ENCODE assay signal across 7 mouse cellular contexts in the genomic region with DNA sequence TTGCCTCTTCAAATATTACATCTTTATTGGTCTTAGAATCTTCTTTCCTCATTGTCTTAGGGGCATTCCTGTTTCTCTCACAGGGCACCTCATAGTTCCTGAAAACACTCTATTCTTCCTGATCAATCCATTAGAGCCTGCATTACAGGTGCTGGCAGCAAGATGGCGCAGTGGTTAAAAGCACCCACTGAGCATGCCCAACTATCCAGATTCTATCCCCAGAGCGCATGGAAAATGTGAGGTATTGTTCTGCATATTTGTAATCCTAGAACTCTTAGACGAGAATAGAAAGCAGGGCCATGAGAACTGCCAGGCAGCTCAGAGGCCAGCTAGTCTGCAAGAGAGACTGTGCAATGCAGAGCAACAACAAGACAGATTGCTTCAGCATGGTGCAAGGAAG.
DNase-seq lines count a peak whose midpoint lies in the region; ATAC-seq and TF ChIP-seq lines count a peak whose summit lies in the region.

No protein-coding gene starts in this region.

- no peak for DNase-seq in hindbrain, postnatal 0 days (ENCODE audit: low spot score)
- DNase-seq in lung, embryonic 14.5 days, result peak; percentile 9
- DNase-seq in lung, postnatal 4 days, result no peak
- no peak for DNase-seq in ES-E14 (ENCODE audit: low read depth, low spot score)
- peak; percentile 11 for DNase-seq in embryonic facial prominence, embryonic 10.5 days (ENCODE audit: low spot score)
- DNase-seq in Muller cell, postnatal 12 days (ENCODE audit: inconsistent ontology term), result no peak

- H3K36me3 ChIP-seq in hindbrain, postnatal 0 days (ENCODE audit: insufficient read depth, low read length), result no peaks in the 10 kb centered on the region
- H3K36me3 ChIP-seq in hindbrain, embryonic 13.5 days, result no peaks in the 10 kb centered on the region
- no peaks in the 10 kb centered on the region for H3K36me3 ChIP-seq in lung, embryonic 14.5 days (ENCODE audit: insufficient read depth)
- no peaks in the 10 kb centered on the region for H3K36me3 ChIP-seq in ES-E14 (ENCODE audit: control insufficient read depth, insufficient read depth, low read length, poor library complexity, severe bottlenecking)
- no peaks in the 10 kb centered on the region for H3K36me3 ChIP-seq in embryonic facial prominence, embryonic 10.5 days (replicated peaks)

- no peaks in the 10 kb centered on the region for H3K9me3 ChIP-seq in hindbrain, postnatal 0 days (ENCODE audit: low read length)
- H3K9me3 ChIP-seq in hindbrain, embryonic 13.5 days, result no peaks in the 10 kb centered on the region
- no peaks in the 10 kb centered on the region for H3K9me3 ChIP-seq in lung, embryonic 14.5 days (ENCODE audit: low read depth, low read length)
- no peaks in the 10 kb centered on the region for H3K9me3 ChIP-seq in ES-E14 (ENCODE audit: control insufficient read depth, insufficient read depth, low read depth, low read length)
- H3K9me3 ChIP-seq in embryonic facial prominence, embryonic 10.5 days, result no peaks in the 10 kb centered on the region

- in situ Hi-C loops in ES-E14 (cut with MboI; ENCODE audit: low sequenced_read_pairs in 2 of 2, unreplicated experiment in 2 of 2), result no loop called here

- no peak overlapping the region for H3K9ac ChIP-seq in hindbrain, postnatal 0 days (replicated peaks; ENCODE audit: low read length)
- no peak overlapping the region for H3K9ac ChIP-seq in hindbrain, embryonic 13.5 days
- H3K9ac ChIP-seq in lung, embryonic 14.5 days, result no peak overlapping the region
- H3K9ac ChIP-seq in ES-E14 (ENCODE audit: insufficient read depth, low read depth, low read length, poor library complexity, severe bottlenecking), result no peak overlapping the region

- no peaks in the 10 kb centered on the region for H3K27me3 ChIP-seq in hindbrain, postnatal 0 days (ENCODE audit: insufficient read depth, low read length)
- H3K27me3 ChIP-seq in hindbrain, embryonic 13.5 days, result no peaks in the 10 kb centered on the region
- no peaks in the 10 kb centered on the region for H3K27me3 ChIP-seq in lung, embryonic 14.5 days (ENCODE audit: insufficient read depth, low read length)
- no peaks in the 10 kb centered on the region for H3K27me3 ChIP-seq in embryonic facial prominence, embryonic 10.5 days (replicated peaks; ENCODE audit: low read depth, poor library complexity, severe bottlenecking)

- no peak overlapping the region for H3K27ac ChIP-seq in hindbrain, postnatal 0 days
- H3K27ac ChIP-seq in hindbrain, embryonic 13.5 days, result no peak overlapping the region
- H3K27ac ChIP-seq in lung, embryonic 14.5 days (ENCODE audit: low read depth), result no peak overlapping the region
- H3K27ac ChIP-seq in ES-E14 (ENCODE audit: insufficient read depth, low read depth, low read length, poor library complexity, severe bottlenecking), result no peak overlapping the region
- H3K27ac ChIP-seq in embryonic facial prominence, embryonic 10.5 days (replicated peaks), result no peak overlapping the region

- ATAC-seq in hindbrain, postnatal 0 days, result no peak
- ATAC-seq in hindbrain, embryonic 13.5 days (ENCODE audit: low FRiP score), result no peak
- no peak for ATAC-seq in lung, embryonic 14.5 days (ENCODE audit: insufficient read depth)

- no peak overlapping the region for H3K4me2 ChIP-seq in hindbrain, postnatal 0 days (ENCODE audit: low read depth, low read length)
- H3K4me2 ChIP-seq in hindbrain, embryonic 13.5 days, result no peak overlapping the region
- H3K4me2 ChIP-seq in lung, embryonic 14.5 days, result no peak overlapping the region

- WGBS in hindbrain, postnatal 0 days, result 75% methylated on average over 3 of the region's 3 CpGs
- 64% methylated on average over 3 of the region's 3 CpGs for WGBS in hindbrain, embryonic 13.5 days
- WGBS in lung, embryonic 14.5 days, result 58% methylated on average over 3 of the region's 3 CpGs
- 73% methylated on average over 3 of the region's 3 CpGs for WGBS in embryonic facial prominence, embryonic 10.5 days

- no peaks in the 10 kb centered on the region for H3K4me1 ChIP-seq in hindbrain, postnatal 0 days (ENCODE audit: insufficient read depth, low read length)
- H3K4me1 ChIP-seq in hindbrain, embryonic 13.5 days (replicated peaks), result no peaks in the 10 kb centered on the region
- H3K4me1 ChIP-seq in lung, embryonic 14.5 days (ENCODE audit: insufficient read depth), result no peaks in the 10 kb centered on the region
- no peaks in the 10 kb centered on the region for H3K4me1 ChIP-seq in ES-E14 (ENCODE audit: control insufficient read depth in 2 of 2, insufficient read depth in 2 of 2, low read length in 2 of 2, poor library complexity in 1 of 2)
- H3K4me1 ChIP-seq in embryonic facial prominence, embryonic 10.5 days, result no peaks in the 10 kb centered on the region

- peak; percentile 45; the same call in 1 of the 2 replicates for TF ChIP-seq CTCF in hindbrain, postnatal 0 days (IDR thresholded peaks at IDR 0.05; ENCODE audit: low read depth)
- TF ChIP-seq CTCF in lung, embryonic 14.5 days (IDR thresholded peaks at IDR 0.05; ENCODE audit: low read depth), result peak; percentile 48

- H3K4me3 ChIP-seq in hindbrain, postnatal 0 days (ENCODE audit: low read length), result no peak overlapping the region
- no peak overlapping the region for H3K4me3 ChIP-seq in hindbrain, embryonic 13.5 days
- H3K4me3 ChIP-seq in lung, embryonic 14.5 days (ENCODE audit: low read depth, low read length), result no peak overlapping the region
- no peak overlapping the region for H3K4me3 ChIP-seq in ES-E14 (ENCODE audit: insufficient read depth in 1 of 2, low read depth in 1 of 2, low read length in 2 of 2, poor library complexity in 1 of 2, severe bottlenecking in 1 of 2)
- no peak overlapping the region for H3K4me3 ChIP-seq in embryonic facial prominence, embryonic 10.5 days

TF ChIP-seq in ES-E14, 5 proteins besides CTCF, POLR2A, EP300 and RAD21:
- TF ChIP-seq MAFK (IDR thresholded peaks at IDR 0.05; ENCODE audit: insufficient read depth, low read depth, low read length) (no peak), ZC3H11A (IDR thresholded peaks at IDR 0.05; ENCODE audit: borderline replicate concordance, low read depth, low read length) (peak; percentile 28; the same call in 1 of the 2 replicates), CHD2 (IDR thresholded peaks at IDR 0.05; ENCODE audit: low read depth, low read length) (no peak), HCFC1 (IDR thresholded peaks at IDR 0.05; ENCODE audit: borderline replicate concordance, insufficient read depth, low read length) (no peak)

Comparison
In these comparisons a context has a peak if more than half of its experiments do, and no peak if none do; other contexts are left out.
1. DNase-seq: peak in lung, embryonic 14.5 days (single experiment) and embryonic facial prominence, embryonic 10.5 days (single experiment); none in hindbrain, postnatal 0 days (single experiment), lung, postnatal 4 days (0 of 2), ES-E14 (single experiment) and Muller cell, postnatal 12 days (single experiment).